Mouse (Mus musculus) myocyte (in vitro differentiated cells): ENCODE measurements at regions not wholly inside any gene's neighbourhood (a gene's known extent, or its start where the extent isn't known, plus 50 kb on each side); places are given as distances from the start of the nearest gene placed in this dataset.

Experiments used
- H3K27me3 ChIP-seq: one replicate; pipeline ENCODE4 v1.6.1; 2011; ENCODE audit not compliant: control insufficient read depth, insufficient read depth, insufficient read length
- H3K36me3 ChIP-seq: one replicate; pipeline ENCODE4 v1.6.1; 2011; ENCODE audit not compliant: control insufficient read depth, insufficient read depth
- H3K4me2 ChIP-seq: one replicate; pipeline ENCODE4 v1.6.1; 2011; ENCODE audit warnings: low read depth, control low read depth
- H3K4me3 ChIP-seq: one replicate; pipeline ENCODE4 v1.5.1; 2011; ENCODE audit warnings: mild to moderate bottlenecking, control low read depth, moderate library complexity
- H3K79me2 ChIP-seq: one replicate; pipeline ENCODE4 v1.6.1; 2011; ENCODE audit not compliant: control insufficient read depth, insufficient read depth
- H3ac ChIP-seq: one replicate; pipeline ENCODE4 v1.6.1; 2011; ENCODE audit not compliant: control insufficient read depth, insufficient read length
- CEBPB ChIP-seq: IDR thresholded peaks from 2 replicates; pipeline ENCODE4 v1.6.1; 2011; ENCODE audit warnings: mild to moderate bottlenecking, moderate library complexity; ENCODE audit not compliant: poor library complexity, insufficient read depth, severe bottlenecking
- E2F4 ChIP-seq: IDR thresholded peaks from one replicate; pipeline ENCODE4 v1.6.1; 2011; ENCODE audit warnings: mild to moderate bottlenecking, control low read depth, moderate library complexity; ENCODE audit not compliant: insufficient read depth
- MAX ChIP-seq: IDR thresholded peaks from one replicate; pipeline ENCODE4 v1.6.1; 2011; ENCODE audit warnings: low read depth, mild to moderate bottlenecking, control low read depth
- MYOD1 ChIP-seq, 3 experiments: IDR thresholded peaks; one replicate each; pipeline ENCODE4 v1.6.1; 2011; ENCODE audit warnings: control low read depth in 2 of 3, low read depth in 2 of 3, mild to moderate bottlenecking in 2 of 3, moderate library complexity in 1 of 3; ENCODE audit not compliant: insufficient read length in 2 of 3, control insufficient read depth in 1 of 3
- MYOG ChIP-seq, 3 experiments: IDR thresholded peaks; one replicate each; pipeline ENCODE4 v1.6.1; 2011; ENCODE audit warnings: control low read depth in 2 of 3, low read depth in 2 of 3, mild to moderate bottlenecking in 2 of 3; ENCODE audit not compliant: insufficient read length in 2 of 3, control insufficient read depth in 1 of 3, insufficient read depth in 1 of 3
- POLR2A ChIP-seq: IDR thresholded peaks from one replicate; pipeline ENCODE4 v1.6.1; 2011; ENCODE audit warnings: low read depth, mild to moderate bottlenecking, control low read depth, moderate library complexity; ENCODE audit not compliant: insufficient read length
- POLR2AphosphoS2 ChIP-seq: IDR thresholded peaks from one replicate; pipeline ENCODE4 v1.6.1; 2011; ENCODE audit warnings: low read depth, control low read depth; ENCODE audit not compliant: insufficient read length
- REST ChIP-seq: IDR thresholded peaks from one replicate; pipeline ENCODE4 v1.6.1; 2011; ENCODE audit warnings: mild to moderate bottlenecking, control low read depth, moderate library complexity; ENCODE audit not compliant: insufficient read depth, insufficient read length
- SRF ChIP-seq: IDR thresholded peaks from one replicate; pipeline ENCODE4 v1.6.1; 2011; ENCODE audit warnings: low read depth; ENCODE audit not compliant: control insufficient read depth, insufficient read length
- TCF12 ChIP-seq: IDR thresholded peaks from one replicate; pipeline ENCODE4 v1.6.1; 2011; ENCODE audit warnings: mild to moderate bottlenecking, control low read depth; ENCODE audit not compliant: poor library complexity, insufficient read depth, severe bottlenecking
- TCF3 ChIP-seq: IDR thresholded peaks from one replicate; pipeline ENCODE4 v1.6.1; 2011; ENCODE audit warnings: low read depth, control low read depth; ENCODE audit not compliant: insufficient read length
- USF1 ChIP-seq: IDR thresholded peaks from one replicate; pipeline ENCODE4 v1.6.1; 2011; ENCODE audit warnings: low read depth, mild to moderate bottlenecking, control low read depth, moderate library complexity

GRCm38 (mm10) chr3:143624906-143625305 lies 580.1 kb downstream of the Lmo4 start:
- Histone ChIP-seq H3K27me3 (no peaks in the 10 kb centered on the region), H3K36me3 (no peaks in the 10 kb centered on the region), H3K4me3 (no peak overlapping the region), H3K4me2 (no peak overlapping the region), H3ac (no peak overlapping the region), H3K79me2 (no peaks in the 10 kb centered on the region)
- TF ChIP-seq MYOG (IDR thresholded peaks at IDR 0.05; ENCODE audit: control insufficient read depth in 1 of 3, insufficient read depth in 1 of 3, insufficient read length in 2 of 3, low read depth in 2 of 3): no peak

DNA sequence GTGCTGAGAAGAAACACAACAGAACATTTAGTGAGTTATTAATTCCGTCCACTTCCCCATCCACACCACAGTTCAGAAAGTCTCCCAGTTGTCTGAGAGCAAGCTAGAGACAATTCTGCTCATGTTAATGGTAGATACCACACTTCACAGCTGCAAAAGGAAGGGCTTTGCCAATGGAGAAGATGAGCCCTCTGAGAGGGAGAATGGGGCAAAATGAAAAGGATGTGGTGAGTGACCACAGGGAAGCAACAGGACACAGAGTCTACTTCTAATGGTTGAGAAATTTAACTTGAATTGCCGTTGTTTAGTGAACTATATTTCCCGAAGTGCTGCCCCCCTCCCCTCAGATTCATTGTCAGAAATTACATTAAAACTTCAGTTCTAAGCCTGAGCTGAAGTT lies 582.7 kb downstream of the Lmo4 start:
- no peak overlapping the region for H3K4me2 ChIP-seq
- H3K79me2 ChIP-seq: no peaks in the 10 kb centered on the region
- H3K4me3 ChIP-seq: no peak overlapping the region
- no peak overlapping the region for H3ac ChIP-seq
- TF ChIP-seq SRF (no peak), MYOD1 (IDR thresholded peaks at IDR 0.05; ENCODE audit: control insufficient read depth in 1 of 3, insufficient read length in 2 of 3, low read depth in 2 of 3) (no peak), TCF12 (no peak), CEBPB (no peak), POLR2A (no peak), TCF3 (no peak), POLR2AphosphoS2 (no peak), MAX (no peak), USF1 (no peak), MYOG (IDR thresholded peaks at IDR 0.05; ENCODE audit: control insufficient read depth in 1 of 3, insufficient read depth in 1 of 3, insufficient read length in 2 of 3, low read depth in 2 of 3) (no peak), E2F4 (no peak), REST (no peak)
- H3K27me3 ChIP-seq: no peaks in the 10 kb centered on the region
- no peaks in the 10 kb centered on the region for H3K36me3 ChIP-seq

DNA sequence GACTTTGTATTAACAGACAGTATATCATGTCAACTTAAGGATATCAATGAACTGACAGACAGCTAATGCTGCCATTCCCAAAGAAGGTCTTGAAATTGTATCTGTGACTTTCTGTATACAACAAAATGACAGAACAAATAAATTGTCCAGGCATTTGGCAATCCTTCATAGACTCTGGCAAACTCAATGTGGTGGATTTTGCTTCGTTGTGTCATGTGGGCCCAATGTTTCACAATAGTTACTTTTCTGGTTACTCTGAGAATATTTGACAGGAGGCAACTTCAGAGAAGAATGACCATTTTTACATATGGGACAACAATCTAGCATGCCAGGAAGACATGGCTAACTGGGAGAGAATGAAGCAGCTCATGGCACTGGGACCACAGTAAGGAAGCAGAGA lies 585.9 kb downstream of the Lmo4 start:
- Histone ChIP-seq H3ac (no peak overlapping the region), H3K27me3 (no peaks in the 10 kb centered on the region), H3K36me3 (no peaks in the 10 kb centered on the region), H3K4me2 (no peak overlapping the region), H3K79me2 (no peaks in the 10 kb centered on the region), H3K4me3 (no peak overlapping the region)
- TF ChIP-seq POLR2A (no peak), USF1 (no peak), MYOD1 (IDR thresholded peaks at IDR 0.05; ENCODE audit: control insufficient read depth in 1 of 3, insufficient read length in 2 of 3, low read depth in 2 of 3) (no peak), REST (no peak), SRF (no peak), E2F4 (no peak)

GRCm38 (mm10) chr3:143614895-143615294 lies 590.1 kb downstream of the Lmo4 start:
- Histone ChIP-seq H3ac (no peak overlapping the region), H3K4me3 (no peak overlapping the region), H3K79me2 (no peaks in the 10 kb centered on the region), H3K27me3 (no peaks in the 10 kb centered on the region), H3K36me3 (no peaks in the 10 kb centered on the region), H3K4me2 (no peak overlapping the region)
- no peak for TF ChIP-seq CEBPB
- no peak for TF ChIP-seq USF1
- no peak for TF ChIP-seq SRF
- no peak for TF ChIP-seq REST
- no peak for TF ChIP-seq TCF12
- TF ChIP-seq MAX: no peak
- TF ChIP-seq POLR2A: no peak
- TF ChIP-seq MYOD1 (IDR thresholded peaks at IDR 0.05; ENCODE audit: control insufficient read depth in 1 of 3, insufficient read length in 2 of 3, low read depth in 2 of 3): no peak
- TF ChIP-seq POLR2AphosphoS2: no peak
- no peak for TF ChIP-seq MYOG (IDR thresholded peaks at IDR 0.05; ENCODE audit: control insufficient read depth in 1 of 3, insufficient read depth in 1 of 3, insufficient read length in 2 of 3, low read depth in 2 of 3)
- no peak for TF ChIP-seq E2F4
- no peak for TF ChIP-seq TCF3

DNA sequence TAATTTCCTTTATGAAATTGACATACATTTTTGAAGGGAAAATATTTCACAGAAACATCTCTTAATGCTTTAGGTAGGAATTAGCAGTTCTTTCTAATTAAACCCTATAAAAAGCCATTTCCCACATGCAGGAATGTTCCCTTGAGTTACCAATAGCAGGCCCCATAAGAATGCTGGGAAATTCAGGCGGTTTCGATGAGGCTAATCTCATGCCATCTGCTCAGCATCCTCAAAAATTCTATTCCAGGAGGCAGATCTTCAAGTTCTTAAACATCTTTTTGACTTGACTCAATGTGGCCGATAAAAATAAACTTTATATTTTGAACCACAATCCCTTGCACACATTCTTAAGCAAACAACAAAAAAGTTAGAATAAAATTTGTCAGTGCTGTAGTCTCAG lies 591.0 kb downstream of the Lmo4 start:
- H3K36me3 ChIP-seq: no peaks in the 10 kb centered on the region
- H3ac ChIP-seq: no peak overlapping the region
- TF ChIP-seq SRF (no peak), POLR2AphosphoS2 (no peak), MYOD1 (IDR thresholded peaks at IDR 0.05; ENCODE audit: control insufficient read depth in 1 of 3, insufficient read length in 2 of 3, low read depth in 2 of 3) (no peak), USF1 (no peak), REST (no peak), MAX (no peak), CEBPB (no peak), POLR2A (no peak), TCF12 (no peak), MYOG (IDR thresholded peaks at IDR 0.05; ENCODE audit: control insufficient read depth in 1 of 3, insufficient read depth in 1 of 3, insufficient read length in 2 of 3, low read depth in 2 of 3) (no peak), E2F4 (no peak), TCF3 (no peak)
- no peak overlapping the region for H3K4me3 ChIP-seq
- H3K4me2 ChIP-seq: no peak overlapping the region
- no peaks in the 10 kb centered on the region for H3K79me2 ChIP-seq
- H3K27me3 ChIP-seq: no peaks in the 10 kb centered on the region
